Mouse (Mus musculus): ENCODE data around the gene Vmn2r66. TPM values are rescaled to one million over a fixed set of nuclear protein-coding genes. Genes with fewer than 3 reads are reported as not detected.

Gene Vmn2r66
- not detected in 2 replicates for polyA plus RNA-seq (2012; ENCODE audit: insufficient read depth, insufficient read length, missing spikeins)

DNA sequence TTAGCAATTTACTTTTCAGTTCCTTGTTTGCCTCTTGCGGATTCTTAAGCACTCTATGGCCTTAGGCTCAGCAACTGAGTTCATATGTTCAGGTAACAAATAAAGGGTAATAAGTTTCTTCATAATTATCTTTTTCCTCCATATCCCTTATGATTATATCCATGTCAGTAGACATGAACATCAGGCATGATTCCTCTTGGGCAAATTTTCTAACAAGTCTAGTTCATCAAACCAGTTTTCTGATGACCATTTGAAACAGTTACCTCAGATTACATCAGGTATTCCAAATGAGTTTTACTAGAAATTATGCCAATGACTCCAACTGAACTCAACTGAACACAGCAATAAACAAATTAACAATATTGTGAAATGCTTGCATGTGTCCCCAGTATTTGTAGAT is at the start of gene Vmn2r66:
Gene Vmn2r66 (minus strand): TSS at position 101 of the 400 bp plus-strand sequence.
- TF ChIP-seq POLR2A (IDR thresholded peaks at IDR 0.05; ENCODE audit: borderline replicate concordance, low read depth, low read length) (no peak), CTCF (IDR thresholded peaks at IDR 0.05; ENCODE audit: low read depth, low read length) (no peak)
- Histone ChIP-seq H3K4me1 (ENCODE audit: control insufficient read depth, insufficient read depth, low read length) (no peaks in the 10 kb centered on the region), H3K4me3 (ENCODE audit: insufficient read depth, low read length) (no peak within 1 kb of the TSS), H3K27ac (ENCODE audit: insufficient read depth, low read depth, low read length) (no peak within 1 kb of the TSS)

DNA sequence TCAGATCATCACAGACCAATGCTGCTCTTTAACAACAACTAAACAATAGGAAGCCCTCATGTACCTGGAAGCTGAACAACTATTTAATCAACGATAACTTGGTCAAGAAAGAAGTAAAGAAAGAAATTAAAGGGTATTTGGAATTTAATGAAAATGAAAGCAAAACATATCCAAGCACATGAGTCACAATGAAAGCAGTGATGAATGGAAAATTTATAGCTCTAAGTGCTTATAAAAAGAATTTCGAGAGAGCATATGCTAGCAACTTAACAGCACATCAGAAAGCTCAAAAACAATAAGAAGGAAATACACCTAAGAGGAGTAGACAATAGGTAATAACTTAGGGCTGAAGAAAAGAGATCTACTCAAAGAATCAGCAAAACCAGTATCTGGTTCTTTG is 15.4 kb downstream of the Vmn2r66 start:
- H3K4me1 ChIP-seq (ENCODE audit: control insufficient read depth, insufficient read depth, low read length): no peaks in the 10 kb centered on the region
- no peak overlapping the region for H3K27ac ChIP-seq (ENCODE audit: insufficient read depth, low read depth, low read length)
- no peak overlapping the region for H3K4me3 ChIP-seq (ENCODE audit: insufficient read depth, low read length)
- TF ChIP-seq POLR2A (IDR thresholded peaks at IDR 0.05; ENCODE audit: borderline replicate concordance, low read depth, low read length) (no peak), CTCF (IDR thresholded peaks at IDR 0.05; ENCODE audit: low read depth, low read length) (no peak)

DNA sequence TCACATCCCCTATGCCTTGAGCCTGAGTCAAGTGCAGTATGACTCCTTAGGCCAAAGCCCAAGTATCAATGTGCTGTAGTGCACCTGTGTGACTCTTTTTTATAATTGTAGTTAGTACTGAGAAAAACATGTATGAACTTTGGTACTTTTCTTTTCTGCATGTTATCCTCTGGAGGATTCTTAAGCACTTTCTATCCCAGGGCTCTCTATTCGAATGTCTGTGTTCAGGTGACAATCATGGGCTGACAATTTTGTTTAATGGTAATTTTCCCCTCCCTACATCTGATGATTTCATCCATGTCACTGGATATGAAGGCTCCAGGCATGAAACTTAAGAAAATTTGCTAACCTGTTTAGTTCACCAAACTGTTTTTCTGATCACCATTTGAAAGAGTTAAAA is 48.1 kb downstream of the Vmn2r66 start, which contains the start of gene Vmn2r65:
Gene Vmn2r65 (minus strand): TSS at position 101 of the 400 bp plus-strand sequence.
- H3K4me3 ChIP-seq (ENCODE audit: insufficient read depth, low read length): no peak within 1 kb of the TSS
- no peak within 1 kb of the TSS for H3K27ac ChIP-seq (ENCODE audit: insufficient read depth, low read depth, low read length)
- TF ChIP-seq POLR2A (IDR thresholded peaks at IDR 0.05; ENCODE audit: borderline replicate concordance, low read depth, low read length) (no peak), CTCF (IDR thresholded peaks at IDR 0.05; ENCODE audit: low read depth, low read length) (no peak)
- H3K4me1 ChIP-seq (ENCODE audit: control insufficient read depth, insufficient read depth, low read length): no peaks in the 10 kb centered on the region

Other genes starting within 250 kb of the Vmn2r66 start
- gene Olfr291, start 158.7 kb downstream of the Vmn2r66 start, polyA plus RNA-seq (2012; ENCODE audit: insufficient read depth, insufficient read length, missing spikeins): not detected in 2 replicates
- gene Vmn2r65, start 48.2 kb downstream of the Vmn2r66 start, polyA plus RNA-seq (2012; ENCODE audit: insufficient read depth, insufficient read length, missing spikeins): not detected in 2 replicates
- not detected in 2 replicates for gene Vmn2r67, start 143.7 kb upstream of the Vmn2r66 start, polyA plus RNA-seq (2012; ENCODE audit: insufficient read depth, insufficient read length, missing spikeins)
- 0.41 TPM in 1 of 2 replicates, not detected in the other for gene Vmn2r68, start 225.5 kb upstream of the Vmn2r66 start, polyA plus RNA-seq (2012; ENCODE audit: insufficient read depth, insufficient read length, missing spikeins)

Data from bone marrow macrophage, adult 2 months (primary cell).